Mouse (Mus musculus) MEL (cell line): ENCODE measurements at regions not wholly inside any gene's neighbourhood (a gene's known extent, or its start where the extent isn't known, plus 50 kb on each side); places are given as distances from the start of the nearest gene placed in this dataset.

Source experiments
- DNase-seq: peaks from one replicate; pipeline ENCODE4 v3.0.0; 2011; ENCODE audit warnings: low read depth, low spot score
- H3K27ac ChIP-seq: 2 replicates; pipeline ENCODE4 v1.5.1; 2012; ENCODE audit warnings: low read depth, mild to moderate bottlenecking, control low read depth, low read length, moderate library complexity; ENCODE audit not compliant: control insufficient read depth
- H3K27me3 ChIP-seq, 2 experiments: fragments of 150-350 bp in 1 of 2; sonication (generic) in 1 of 2; 2 replicates each; pipeline ENCODE4 v1.6.1; 2012; ENCODE audit warnings: low read length in 2 of 2, mild to moderate bottlenecking in 2 of 2, improper control_type of control experiment in 1 of 2, moderate library complexity in 1 of 2; ENCODE audit not compliant: insufficient read depth in 2 of 2, control insufficient read depth in 1 of 2
- H3K36me3 ChIP-seq, 2 experiments: 2 replicates each; pipeline ENCODE4 v1.6.1; 2012 to 2014; ENCODE audit warnings: low read length in 2 of 2, improper control_type of control experiment in 1 of 2, inconsistent platforms in 1 of 2, mild to moderate bottlenecking in 1 of 2; ENCODE audit not compliant: insufficient read depth in 2 of 2, control insufficient read depth in 1 of 2
- H3K4me1 ChIP-seq, 2 experiments: fragments of 150-350 bp in 1 of 2; sonication (generic) in 1 of 2; 2 replicates each; pipeline ENCODE4 v1.6.1; 2012; ENCODE audit warnings: low read length in 2 of 2, improper control_type of control experiment in 1 of 2, mild to moderate bottlenecking in 1 of 2; ENCODE audit not compliant: insufficient read depth in 2 of 2, control insufficient read depth in 1 of 2
- H3K4me3 ChIP-seq, 2 experiments: fragments of 150-350 bp in 1 of 2; sonication (generic) in 1 of 2; 2 replicates each; pipeline ENCODE4 v1.5.1; 2012; ENCODE audit warnings: low read depth in 2 of 2, low read length in 2 of 2, mild to moderate bottlenecking in 2 of 2, moderate library complexity in 2 of 2, control low read depth in 1 of 2, improper control_type of control experiment in 1 of 2; ENCODE audit not compliant: control insufficient read depth in 1 of 2, insufficient read depth in 1 of 2
- H3K79me2 ChIP-seq: 2 replicates; pipeline ENCODE4 v1.6.1; 2012; ENCODE audit warnings: mild to moderate bottlenecking, low read length, moderate library complexity; ENCODE audit not compliant: control insufficient read depth, poor library complexity, insufficient read depth
- H3K9ac ChIP-seq: 2 replicates; pipeline ENCODE4 v1.6.1; 2012; ENCODE audit warnings: low read depth, mild to moderate bottlenecking, control low read depth, low read length, moderate library complexity; ENCODE audit not compliant: control insufficient read depth, poor library complexity, severe bottlenecking
- H3K9me3 ChIP-seq: fragments of 150-350 bp; sonication (generic); replicated peaks from 2 replicates; pipeline ENCODE4 v1.6.1; 2012; ENCODE audit warnings: mild to moderate bottlenecking, low read length, improper control_type of control experiment, moderate library complexity; ENCODE audit not compliant: insufficient read depth
- CHD1 ChIP-seq: IDR thresholded peaks from 2 replicates; pipeline ENCODE4 v1.6.1; 2012; ENCODE audit warnings: low read depth, mild to moderate bottlenecking, inconsistent platforms, low read length, improper control_type of control experiment
- CTCF ChIP-seq, 3 experiments: IDR thresholded peaks in 2 of 3; conservative IDR thresholded peaks in 1 of 3; 2 replicates each; pipeline ENCODE4 v1.5.1; 2011 to 2012; ENCODE audit warnings: low read length in 3 of 3, low read depth in 2 of 3, mild to moderate bottlenecking in 2 of 3, improper control_type of control experiment in 1 of 3, inconsistent platforms in 1 of 3, mixed read lengths in 1 of 3, moderate library complexity in 1 of 3; ENCODE audit not compliant: control insufficient read depth in 1 of 3, insufficient read depth in 1 of 3, poor library complexity in 1 of 3, severe bottlenecking in 1 of 3
- MAZ ChIP-seq: IDR thresholded peaks from 2 replicates; pipeline ENCODE4 v1.6.1; 2012; ENCODE audit warnings: low read depth, mild to moderate bottlenecking, inconsistent platforms, low read length, improper control_type of control experiment
- MEF2A ChIP-seq: IDR thresholded peaks from 2 replicates; pipeline ENCODE4 v1.6.1; 2014; ENCODE audit warnings: low read depth, mild to moderate bottlenecking, inconsistent platforms, low read length, improper control_type of control experiment; ENCODE audit not compliant: poor library complexity, insufficient replicate concordance, severe bottlenecking; ENCODE audit errors: extremely low read depth
- NRF1 ChIP-seq: IDR thresholded peaks from 2 replicates; pipeline ENCODE4 v1.6.1; 2014; ENCODE audit warnings: low read depth, mild to moderate bottlenecking, inconsistent platforms, low read length, improper control_type of control experiment, moderate library complexity; ENCODE audit not compliant: poor library complexity, insufficient read depth, severe bottlenecking
- RAD21 ChIP-seq: IDR thresholded peaks from 2 replicates; pipeline ENCODE4 v1.6.1; 2011; ENCODE audit warnings: mild to moderate bottlenecking, low read depth, low read length, improper control_type of control experiment
- RCOR1 ChIP-seq: IDR thresholded peaks from 2 replicates; pipeline ENCODE4 v1.6.1; 2012; ENCODE audit warnings: low read depth, mild to moderate bottlenecking, inconsistent platforms, low read length, improper control_type of control experiment
- SIN3A ChIP-seq: IDR thresholded peaks from 2 replicates; pipeline ENCODE4 v1.6.1; 2012; ENCODE audit warnings: low read length, improper control_type of control experiment, inconsistent platforms
- TAL1 ChIP-seq: IDR thresholded peaks from 2 replicates; pipeline ENCODE4 v1.6.1; 2012; ENCODE audit warnings: mild to moderate bottlenecking, inconsistent platforms, low read length, moderate library complexity, mixed read lengths
- TBP ChIP-seq: IDR thresholded peaks from 2 replicates; pipeline ENCODE4 v1.8.0; 2011; ENCODE audit warnings: low read depth, low read length, improper control_type of control experiment
- UBTF ChIP-seq: IDR thresholded peaks from 2 replicates; pipeline ENCODE4 v1.6.1; 2012; ENCODE audit warnings: low read depth, mild to moderate bottlenecking, inconsistent platforms, low read length, improper control_type of control experiment, moderate library complexity, borderline replicate concordance; ENCODE audit not compliant: insufficient read depth
- USF2 ChIP-seq, 2 experiments: IDR thresholded peaks; 2 replicates each; pipeline ENCODE4 v1.6.1; 2011 to 2012; ENCODE audit warnings: improper control_type of control experiment in 2 of 2, low read length in 2 of 2, borderline replicate concordance in 1 of 2, inconsistent platforms in 1 of 2, low read depth in 1 of 2, mild to moderate bottlenecking in 1 of 2; ENCODE audit not compliant: insufficient read depth in 1 of 2
- ZMIZ1 ChIP-seq: IDR thresholded peaks from 2 replicates; pipeline ENCODE4 v1.6.1; 2012; ENCODE audit warnings: low read depth, mild to moderate bottlenecking, inconsistent platforms, low read length, improper control_type of control experiment, moderate library complexity

DNA sequence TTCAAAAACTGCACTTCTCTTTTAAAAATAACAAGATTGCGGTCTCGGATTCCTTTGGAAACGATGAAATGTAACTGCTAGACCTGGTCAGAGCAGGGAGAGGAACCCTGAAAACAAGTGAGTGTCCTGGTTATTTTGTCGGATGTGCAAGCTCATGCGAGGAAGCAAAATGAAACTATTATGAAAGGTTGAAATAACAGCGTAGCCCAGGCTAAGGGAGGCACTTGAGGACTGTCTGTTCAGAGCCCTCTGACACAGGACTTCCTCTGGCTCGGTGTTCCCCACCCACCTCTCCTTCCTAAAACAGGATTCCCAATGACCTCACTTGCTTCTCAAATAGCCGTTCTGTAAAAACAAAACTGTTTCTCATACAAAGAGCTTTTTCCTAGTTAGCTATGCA lies 51.3 kb upstream of the S1pr1 start:
- no peaks in the 10 kb centered on the region for H3K36me3 ChIP-seq
- no peaks in the 10 kb centered on the region for H3K4me1 ChIP-seq
- TF ChIP-seq MEF2A = no peak
- TF ChIP-seq ZMIZ1 = no peak
- no peak for TF ChIP-seq TAL1
- no peak for TF ChIP-seq SIN3A
- TF ChIP-seq RCOR1 = no peak
- TF ChIP-seq UBTF = no peak
- no peak for TF ChIP-seq CTCF (IDR thresholded peaks at IDR 0.05 in 2 of 3, conservative IDR thresholded peaks at IDR 0.05 in 1 of 3; ENCODE audit: control insufficient read depth in 1 of 3, insufficient read depth in 1 of 3, low read depth in 2 of 3, low read length in 3 of 3, poor library complexity in 1 of 3, severe bottlenecking in 1 of 3)
- H3K27me3 ChIP-seq = peaks cover 15 to 21% of the 10 kb centered on the region in 2 experiments
- no peaks in the 10 kb centered on the region for H3K79me2 ChIP-seq
- DNase-seq = no peak
- H3K9me3 ChIP-seq = no peaks in the 10 kb centered on the region
- no peak overlapping the region for H3K4me3 ChIP-seq
- no peak overlapping the region for H3K9ac ChIP-seq
- H3K27ac ChIP-seq = no peak overlapping the region

DNA sequence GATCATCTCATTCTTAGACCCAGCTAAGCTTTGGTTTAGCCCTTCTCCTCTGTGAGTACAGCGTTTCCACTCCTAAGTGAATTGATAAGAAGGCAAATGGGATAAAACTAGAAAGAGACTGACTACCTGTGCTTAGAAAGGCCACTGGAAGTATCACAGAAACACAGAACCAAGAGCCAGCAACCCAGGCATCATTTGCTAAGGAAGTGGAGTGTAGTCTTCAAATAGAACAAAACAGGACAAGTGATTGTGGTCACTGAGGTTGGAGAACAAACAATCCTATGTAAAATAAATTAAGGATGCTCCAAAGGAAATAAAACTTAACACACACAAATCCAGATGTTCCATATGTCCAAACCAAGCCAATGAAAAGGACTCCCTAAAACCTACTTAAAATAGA lies 53.4 kb upstream of the S1pr1 start:
- no peaks in the 10 kb centered on the region for H3K36me3 ChIP-seq
- H3K27ac ChIP-seq = no peak overlapping the region
- no peak overlapping the region for H3K4me3 ChIP-seq
- no peak for DNase-seq
- H3K79me2 ChIP-seq = no peaks in the 10 kb centered on the region
- TF ChIP-seq CTCF (IDR thresholded peaks at IDR 0.05 in 2 of 3, conservative IDR thresholded peaks at IDR 0.05 in 1 of 3; ENCODE audit: control insufficient read depth in 1 of 3, insufficient read depth in 1 of 3, low read depth in 2 of 3, low read length in 3 of 3, poor library complexity in 1 of 3, severe bottlenecking in 1 of 3) (no peak), RAD21 (no peak), CHD1 (no peak), USF2 (IDR thresholded peaks at IDR 0.05; ENCODE audit: borderline replicate concordance in 1 of 2, insufficient read depth in 1 of 2, low read depth in 1 of 2, low read length in 2 of 2) (no peak), ZMIZ1 (no peak), MAZ (no peak)
- H3K4me1 ChIP-seq = no peaks in the 10 kb centered on the region
- peaks cover 16 to 21% of the 10 kb centered on the region in 2 experiments for H3K27me3 ChIP-seq
- no peak overlapping the region for H3K9ac ChIP-seq
- no peaks in the 10 kb centered on the region for H3K9me3 ChIP-seq

DNA sequence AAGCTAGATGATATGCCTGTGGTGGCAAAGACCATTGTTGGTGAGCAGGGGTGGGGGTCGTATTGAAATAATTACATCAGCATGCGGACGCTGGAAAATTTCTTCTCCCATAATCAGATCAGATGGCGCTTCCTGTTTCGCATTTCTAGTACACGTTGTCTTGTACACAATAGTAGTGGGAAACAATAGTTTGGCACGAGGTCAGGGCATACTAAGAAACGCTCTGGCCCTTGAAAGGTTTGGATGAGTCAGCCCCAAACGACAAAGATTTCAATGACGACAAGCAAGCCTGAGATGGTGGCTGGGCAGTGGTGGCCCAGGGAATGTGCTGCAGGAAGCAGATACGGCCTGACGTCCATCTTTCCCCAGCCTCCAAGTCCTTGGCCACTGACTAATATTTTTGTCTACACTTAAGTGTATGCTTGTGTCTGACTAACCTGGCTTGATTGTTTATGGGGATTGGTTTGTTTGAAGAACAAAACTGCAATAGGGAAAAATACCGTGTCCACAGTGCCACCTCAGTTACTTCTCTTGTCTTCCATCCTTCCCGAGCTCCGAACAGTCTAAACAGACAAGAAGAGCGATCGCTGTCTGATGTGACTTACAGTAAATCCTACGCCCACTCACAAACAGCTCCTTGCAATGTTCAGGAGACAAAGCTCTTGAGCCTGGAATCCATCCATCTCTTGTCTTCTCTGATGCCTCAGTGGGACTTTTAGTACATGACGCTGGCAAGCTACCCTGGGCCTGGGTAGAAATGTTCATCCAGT lies 54.1 kb upstream of the S1pr1 start:
- Histone ChIP-seq H3K4me3 (no peak overlapping the region), H3K27ac (no peak overlapping the region), H3K9ac (no peak overlapping the region), H3K9me3 (no peaks in the 10 kb centered on the region), H3K79me2 (no peaks in the 10 kb centered on the region)
- TF ChIP-seq NRF1 (no peak), CHD1 (no peak), TBP (no peak)
- TF ChIP-seq, all 39 proteins: peak for 0
- H3K36me3 ChIP-seq = no peaks in the 10 kb centered on the region
- H3K27me3 ChIP-seq = peaks cover 16 to 21% of the 10 kb centered on the region in 2 experiments
- no peaks in the 10 kb centered on the region for H3K4me1 ChIP-seq
- no peak for DNase-seq
